Mouse (Mus musculus) olfactory bulb, adult 2 months (tissue): ENCODE measurements around the gene Foxp1.

Source experiments
- CTCF ChIP-seq: fragments of 200-500 bp; IDR thresholded peaks from 2 replicates; pipeline ENCODE4 v1.5.1; 2012; ENCODE audit warnings: low read depth, mild to moderate bottlenecking, low read length, moderate library complexity; ENCODE audit not compliant: insufficient read depth
- POLR2A ChIP-seq: fragments of 200-500 bp; IDR thresholded peaks from 2 replicates; pipeline ENCODE4 v1.6.1; 2012; ENCODE audit warnings: mild to moderate bottlenecking, low read depth, low read length, moderate library complexity; ENCODE audit not compliant: insufficient read depth

DNA sequence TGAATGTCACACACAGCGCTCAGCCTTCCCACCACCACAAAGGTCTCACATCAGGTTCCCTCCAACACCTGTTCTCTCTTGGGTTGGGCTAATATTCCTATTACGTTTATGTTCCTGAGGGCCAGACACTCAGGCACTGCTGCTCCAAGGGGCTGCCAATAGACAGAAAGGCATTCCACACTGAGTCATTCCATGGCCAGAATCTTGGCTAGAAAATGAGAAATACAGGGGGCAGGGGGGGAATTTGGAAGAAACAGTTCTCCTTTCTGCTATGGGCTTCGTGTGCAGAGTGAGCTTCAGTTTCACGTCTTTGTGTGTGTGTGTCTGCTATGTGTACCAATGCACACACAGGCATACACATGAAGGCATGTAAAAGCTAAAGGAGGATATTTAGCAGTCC is 95.2 kb downstream of the Foxp1 start:
- TF ChIP-seq POLR2A, result no peak
- TF ChIP-seq CTCF, result no peak
